Mouse (Mus musculus) hindbrain, embryonic 14.5 days (tissue): Measurements from ENCODE around the gene Ttc16. TPM values are rescaled to one million over a fixed set of nuclear protein-coding genes. Genes with fewer than 3 reads are reported as not detected.
A peak's percentile ranks its signal among the peaks of the same experiment; 100 is the strongest.

Experiments used
- ATAC-seq: fragments of 200-750 bp; cut with Nextera tagmentation; 2 replicates; pipeline ENCODE4 v1.8.0; 2017; ENCODE audit warnings: moderate number of reproducible peaks, mild to moderate bottlenecking, moderate TSS enrichment, moderate library complexity; ENCODE audit not compliant: low FRiP score
- DNase-seq: peaks from one replicate; pipeline ENCODE4 v3.0.0-alpha.2; 2015; ENCODE audit warnings: low spot score
- H3K27ac ChIP-seq: fragments of 300-500 bp; sonication (generic); 2 replicates; pipeline ENCODE4 v1.5.1; 2014; ENCODE audit warnings: mild to moderate bottlenecking, moderate library complexity
- H3K27me3 ChIP-seq: fragments of 300-500 bp; sonication (generic); 2 replicates; pipeline ENCODE4 v1.6.1; 2014; ENCODE audit warnings: mild to moderate bottlenecking, low read length, mixed read lengths; ENCODE audit not compliant: control insufficient read depth, insufficient read depth
- H3K36me3 ChIP-seq: fragments of 300-500 bp; sonication (generic); replicated peaks from 2 replicates; pipeline ENCODE4 v1.6.1; 2014; ENCODE audit not compliant: control insufficient read depth, insufficient read depth
- H3K4me1 ChIP-seq: fragments of 300-500 bp; sonication (generic); replicated peaks from 2 replicates; pipeline ENCODE4 v1.6.1; 2014; ENCODE audit warnings: antibody characterized with exemption, low read length, mixed read lengths; ENCODE audit not compliant: control insufficient read depth, insufficient read depth
- H3K4me2 ChIP-seq: fragments of 300-500 bp; sonication (generic); replicated peaks from 2 replicates; pipeline ENCODE4 v1.6.1; 2014; ENCODE audit warnings: mild to moderate bottlenecking, moderate library complexity
- H3K4me3 ChIP-seq: fragments of 300-500 bp; sonication (generic); replicated peaks from 2 replicates; pipeline ENCODE4 v1.5.1; 2014; ENCODE audit warnings: mild to moderate bottlenecking, low read length
- H3K9ac ChIP-seq: fragments of 300-500 bp; sonication (generic); 2 replicates; pipeline ENCODE4 v1.6.1; 2014
- H3K9me3 ChIP-seq: fragments of 300-500 bp; sonication (generic); 2 replicates; pipeline ENCODE4 v1.6.1; 2016; ENCODE audit warnings: low read length; ENCODE audit not compliant: control insufficient read depth
- WGBS: fragments of 180-500 bp; shearing (Covaris S2); extraction: QIAGEN DNeasy Blood & Tissue Kit; methylation state at CpG from one replicate; pipeline ENCODE4 v1.1.7; 2014; 5-methylcytosine and 5-hydroxymethylcytosine counted together
- polyA plus RNA-seq: library from polyadenylated mRNA; unstranded; fragments of >200 nt; fragmentation: Nextera tagmentation; extraction: Ambion mirVana; gene quantifications from 2 replicates; pipeline ENCODE4 v1.2.1, GENCODE M21; 2014

Ttc16 gene
- polyA plus RNA-seq, 1 experiment from 2014 or later: 0.74 TPM

DNA sequence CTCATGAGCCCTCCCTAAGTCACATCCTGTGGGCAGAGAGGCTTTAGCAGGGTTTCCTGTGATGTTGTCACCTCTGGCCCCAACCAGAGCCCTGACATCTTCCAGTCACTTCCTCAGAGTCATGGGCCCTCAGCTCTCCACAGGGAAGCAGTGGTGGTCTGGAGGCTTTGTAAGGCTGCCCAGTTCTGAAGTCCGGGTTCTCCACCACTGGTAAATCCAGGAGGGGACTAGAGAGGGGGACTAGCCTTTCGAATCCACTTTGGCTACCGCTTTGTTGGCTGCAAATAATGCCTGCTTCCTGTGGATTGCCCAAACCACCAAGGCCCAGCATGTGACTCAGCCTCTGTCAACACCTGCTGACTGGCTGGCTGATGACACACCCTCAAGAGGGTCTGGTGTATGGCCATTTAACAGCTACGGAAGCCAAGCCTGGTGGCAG, 60.4 kb downstream of the Ttc16 start:
- Histone ChIP-seq H3K27me3 (no peaks in the 10 kb centered on the region), H3K4me2 (no peak overlapping the region), H3K36me3 (peaks cover 16% of the 10 kb centered on the region), H3K9ac (no peak overlapping the region), H3K4me3 (no peak overlapping the region), H3K27ac (no peak overlapping the region), H3K9me3 (no peaks in the 10 kb centered on the region), H3K4me1 (peaks cover 20% of the 10 kb centered on the region)
- no peak for ATAC-seq
- no peak for DNase-seq
- 66% methylated on average over 4 of the region's 4 CpGs for WGBS

- H3K4me3 ChIP-seq: no peak overlapping the region
- H3K27me3 ChIP-seq: no peaks in the 10 kb centered on the region
- H3K4me2 ChIP-seq: peak overlapping the region; percentile 96
- DNase-seq (no peak), ATAC-seq (no peak)
- H3K9ac ChIP-seq: peak overlapping the region; percentile 92
- H3K9me3 ChIP-seq: no peaks in the 10 kb centered on the region
- 63% methylated on average over 11 of the region's 11 CpGs for WGBS
- H3K27ac ChIP-seq: peak overlapping the region; percentile 99
- peaks cover 20% of the 10 kb centered on the region for H3K4me1 ChIP-seq
- peaks cover 22% of the 10 kb centered on the region for H3K36me3 ChIP-seq
Measured at GRCm38 (mm10) chr2:32714117-32714986, 61.1 kb downstream of the Ttc16 start.

GRCm38 (mm10) chr2:32712934-32713817, 62.3 kb downstream of the Ttc16 start, which contains the start of gene Cdk9:
Cdk9 (minus strand) TSS chr2:32713076.
- peak within 1 kb of the TSS; percentile 79 for H3K4me3 ChIP-seq
- peak; percentile 88 for ATAC-seq

GRCm38 (mm10) chr2:32712586-32712933, 62.9 kb downstream of the Ttc16 start:
- no peaks in the 10 kb centered on the region for H3K9me3 ChIP-seq
- WGBS: 1% methylated on average over 30 of the region's 44 CpGs
- H3K4me2 ChIP-seq: peak overlapping the region; percentile 96
- DNase-seq (peak; percentile 94), ATAC-seq (peak; percentile 88)
- H3K36me3 ChIP-seq: peaks cover 40% of the 10 kb centered on the region
- H3K27me3 ChIP-seq: no peaks in the 10 kb centered on the region
- peak overlapping the region; percentile 92 for H3K9ac ChIP-seq
- H3K4me1 ChIP-seq: peaks cover 16% of the 10 kb centered on the region
- peak overlapping the region; percentile 99 for H3K27ac ChIP-seq
- peak overlapping the region; percentile 79 for H3K4me3 ChIP-seq

More at GRCm38 (mm10) chr2:32712934-32713817, 62.3 kb downstream of the Ttc16 start, which contains the start of gene Cdk9:
- Histone ChIP-seq H3K36me3 (peaks cover 34% of the 10 kb centered on the region), H3K27me3 (no peaks in the 10 kb centered on the region), H3K27ac (peak within 1 kb of the TSS; percentile 99), H3K4me2 (peak within 1 kb of the TSS; percentile 96), H3K9me3 (no peaks in the 10 kb centered on the region), H3K9ac (peak within 1 kb of the TSS; percentile 92), H3K4me1 (peaks cover 16% of the 10 kb centered on the region)
- WGBS: 0% methylated on average over 53 of the region's 79 CpGs
- DNase-seq: peak; percentile 94

GRCm38 (mm10) chr2:32712108-32712551, 63.3 kb downstream of the Ttc16 start:
- peak overlapping the region; percentile 96 for H3K4me2 ChIP-seq
- no peaks in the 10 kb centered on the region for H3K27me3 ChIP-seq
- H3K36me3 ChIP-seq: peaks cover 44% of the 10 kb centered on the region
- H3K4me1 ChIP-seq: peaks cover 16% of the 10 kb centered on the region
- ATAC-seq: peak; percentile 22
- no peak for DNase-seq
- no peaks in the 10 kb centered on the region for H3K9me3 ChIP-seq
- peak overlapping the region; percentile 99 for H3K27ac ChIP-seq
- H3K4me3 ChIP-seq: peak overlapping the region; percentile 79
- WGBS: under 1% methylated on average over 37 of the region's 41 CpGs
- H3K9ac ChIP-seq: peak overlapping the region; percentile 92

- no peaks in the 10 kb centered on the region for H3K9me3 ChIP-seq
- ATAC-seq (no peak), DNase-seq (no peak)
- 35% methylated on average over 9 of the region's 9 CpGs for WGBS
- peak overlapping the region; percentile 96 for H3K4me2 ChIP-seq
- H3K27ac ChIP-seq: 0 out of 2 replicates have a peak overlapping the region, but pooled peaks have one; percentile 99
- peak overlapping the region; percentile 92 for H3K9ac ChIP-seq
- peaks cover 16% of the 10 kb centered on the region for H3K4me1 ChIP-seq
- no peaks in the 10 kb centered on the region for H3K27me3 ChIP-seq
- H3K4me3 ChIP-seq: peak overlapping the region; percentile 79
- H3K36me3 ChIP-seq: peaks cover 50% of the 10 kb centered on the region
Measured at GRCm38 (mm10) chr2:32711301-32712056, 64.0 kb downstream of the Ttc16 start.

DNA sequence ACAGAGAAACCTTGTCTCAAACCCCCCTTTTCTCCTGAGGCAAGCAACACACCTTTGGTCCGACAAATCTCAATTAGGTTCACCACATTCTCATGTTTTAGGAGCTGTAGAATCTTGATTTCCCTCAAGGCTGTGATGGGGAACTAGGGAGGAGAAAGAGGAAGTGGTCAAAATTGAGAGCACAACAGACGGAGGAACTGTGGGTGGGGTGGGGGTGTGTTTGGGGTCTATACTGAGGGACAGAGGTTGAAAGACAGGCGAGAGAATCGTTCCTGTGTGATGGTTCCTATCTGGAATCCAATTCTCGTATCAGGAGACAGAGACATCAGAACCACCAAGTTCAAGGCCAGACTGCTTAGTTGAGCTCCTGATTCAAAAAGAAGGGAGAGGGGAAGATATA, 65.0 kb downstream of the Ttc16 start:
- ATAC-seq: no peak
- Histone ChIP-seq H3K9ac (no peak overlapping the region), H3K27ac (no peak overlapping the region), H3K27me3 (no peaks in the 10 kb centered on the region), H3K4me1 (peaks cover 16% of the 10 kb centered on the region), H3K4me2 (no peak overlapping the region), H3K4me3 (no peak overlapping the region), H3K36me3 (peaks cover 61% of the 10 kb centered on the region), H3K9me3 (no peaks in the 10 kb centered on the region)
- DNase-seq: no peak
- 94% methylated on average over 5 of the region's 5 CpGs for WGBS

- Histone ChIP-seq H3K4me2 (no peak overlapping the region), H3K9me3 (no peaks in the 10 kb centered on the region), H3K27me3 (no peaks in the 10 kb centered on the region), H3K27ac (no peak overlapping the region), H3K4me1 (peaks cover 16% of the 10 kb centered on the region), H3K36me3 (peaks cover 69% of the 10 kb centered on the region), H3K4me3 (no peak overlapping the region), H3K9ac (no peak overlapping the region)
- ATAC-seq: no peak
- 94% methylated on average over 20 of the region's 20 CpGs for WGBS
- DNase-seq: no peak
Measured at GRCm38 (mm10) chr2:32709521-32710137, 65.8 kb downstream of the Ttc16 start.
